Comparison of ENCODE assay signal across 24 mouse cellular contexts in the genomic region with DNA sequence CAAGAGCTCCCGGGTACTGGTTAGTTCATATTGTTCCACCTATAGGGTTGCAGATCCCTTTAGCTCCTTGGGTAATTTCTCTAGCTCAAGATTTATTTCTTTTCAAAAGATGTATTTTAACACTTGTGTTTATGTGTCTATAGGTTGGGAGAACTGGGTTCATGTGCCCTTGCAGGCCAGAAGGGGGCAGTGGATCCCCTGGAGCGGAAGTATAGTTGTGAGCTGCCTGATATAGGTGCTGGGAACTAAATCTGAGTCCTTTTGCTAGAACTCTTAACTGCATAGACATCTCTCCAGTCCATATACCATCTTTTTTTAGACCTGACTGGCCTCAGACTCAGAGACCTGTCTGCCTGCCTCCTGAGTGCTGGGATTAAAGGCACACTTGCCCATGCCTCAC. TPM values are rescaled to one million over a fixed set of nuclear protein-coding genes. Genes with fewer than 3 reads are reported as not detected.
DNase-seq lines count a peak whose midpoint lies in the region; ATAC-seq and TF ChIP-seq lines count a peak whose summit lies in the region.
"Had no signal": no experiment of that assay in that cellular context is flagged by ENCODE, and none has a peak within 500 bp of the region (broad histone marks: within the 10 kb centered on the region; RNA-seq: fewer than 3 reads in every experiment).

No protein-coding gene starts in this region.

- H3K4me1 ChIP-seq in heart, embryonic 12.5 days (replicated peaks): no peaks in the 10 kb centered on the region
- H3K4me1 ChIP-seq in liver, embryonic 14.5 days (replicated peaks; ENCODE audit: control insufficient read depth in 2 of 2, insufficient read depth in 2 of 2, low read length in 1 of 2): no peaks in the 10 kb centered on the region
- H3K4me1 ChIP-seq in liver, embryonic 12.5 days: no peaks in the 10 kb centered on the region
- H3K4me1 ChIP-seq in MEL (ENCODE audit: control insufficient read depth in 1 of 2, insufficient read depth in 2 of 2, low read length in 2 of 2): no peaks in the 10 kb centered on the region
- H3K4me1 ChIP-seq in small intestine, adult 2 months (ENCODE audit: control insufficient read depth, insufficient read depth, insufficient read length, low read length): no peaks in the 10 kb centered on the region
- H3K4me1 ChIP-seq: embryonic facial prominence, embryonic 12.5 days; limb, embryonic 12.5 days; midbrain, embryonic 12.5 days; neural tube, embryonic 12.5 days had no signal

- H3K79me2 ChIP-seq in MEL (ENCODE audit: control insufficient read depth, insufficient read depth, low read length, poor library complexity): no peaks in the 10 kb centered on the region

- no peaks in the 10 kb centered on the region for H3K9me3 ChIP-seq in heart, embryonic 12.5 days (replicated peaks)
- H3K9me3 ChIP-seq in liver, embryonic 14.5 days (ENCODE audit: control insufficient read depth, low read length): no peaks in the 10 kb centered on the region
- no peaks in the 10 kb centered on the region for H3K9me3 ChIP-seq in liver, embryonic 12.5 days (replicated peaks)
- H3K9me3 ChIP-seq in MEL (replicated peaks; ENCODE audit: insufficient read depth, low read length): no peaks in the 10 kb centered on the region
- H3K9me3 ChIP-seq: embryonic facial prominence, embryonic 12.5 days; hindbrain, embryonic 10.5 days; limb, embryonic 12.5 days; midbrain, embryonic 12.5 days; neural tube, embryonic 12.5 days had no signal

- peak; percentile 38 for TF ChIP-seq RAD21 in MEL (IDR thresholded peaks at IDR 0.05; ENCODE audit: low read depth, low read length)

- no peak for ATAC-seq in heart, embryonic 12.5 days (ENCODE audit: insufficient number of reproducible peaks, low FRiP score)
- ATAC-seq in liver, embryonic 14.5 days (ENCODE audit: insufficient read depth): no peak
- ATAC-seq in liver, embryonic 12.5 days: no peak
- ATAC-seq in erythroid progenitor cell, adult 5-6 weeks (replicated peaks; ENCODE audit: low FRiP score, poor library complexity, severe bottlenecking): no peak
- ATAC-seq: forebrain, embryonic 14.5 days; hindbrain, postnatal 0 days had no signal

- TF ChIP-seq EP300 in liver, embryonic 14.5 days (IDR thresholded peaks at IDR 0.05; ENCODE audit: low read depth): no peak
- no peak for TF ChIP-seq EP300 in MEL (IDR thresholded peaks at IDR 0.05; ENCODE audit: low read depth in 1 of 2, low read length in 2 of 2)

- no peak for TF ChIP-seq POLR2A in MEL (IDR thresholded peaks at IDR 0.05; ENCODE audit: control insufficient read depth in 1 of 2, insufficient read depth in 1 of 2, low read depth in 1 of 2, low read length in 2 of 2, poor library complexity in 1 of 2)
- no peak for TF ChIP-seq POLR2A in small intestine, adult 2 months (IDR thresholded peaks at IDR 0.05; ENCODE audit: low read depth, low read length)

- H3K27me3 ChIP-seq in heart, embryonic 12.5 days (replicated peaks): no peaks in the 10 kb centered on the region
- H3K27me3 ChIP-seq in liver, embryonic 14.5 days (ENCODE audit: control insufficient read depth, insufficient read depth, low read length): no peaks in the 10 kb centered on the region
- H3K27me3 ChIP-seq in liver, embryonic 12.5 days (replicated peaks): no peaks in the 10 kb centered on the region
- no peaks in the 10 kb centered on the region for H3K27me3 ChIP-seq in MEL (ENCODE audit: control insufficient read depth in 1 of 2, insufficient read depth in 2 of 2, low read length in 2 of 2)
- no peaks in the 10 kb centered on the region for H3K27me3 ChIP-seq in small intestine, adult 2 months (ENCODE audit: control insufficient read depth, insufficient read depth, low read length)
- H3K27me3 ChIP-seq: embryonic facial prominence, embryonic 12.5 days; limb, embryonic 12.5 days; midbrain, embryonic 12.5 days; neural tube, embryonic 12.5 days had no signal

- TF ChIP-seq CTCF in liver, embryonic 14.5 days (IDR thresholded peaks at IDR 0.05; ENCODE audit: low read depth): peak; percentile 28; the same call in 1 of the 2 replicates
- TF ChIP-seq CTCF in MEL (IDR thresholded peaks at IDR 0.05 in 2 of 3, conservative IDR thresholded peaks at IDR 0.05 in 1 of 3; ENCODE audit: control insufficient read depth in 1 of 3, insufficient read depth in 1 of 3, low read depth in 2 of 3, low read length in 3 of 3, poor library complexity in 1 of 3, severe bottlenecking in 1 of 3): peak; percentile 16 to 69 (median 51); a peak in 4 of 6 replicates
- TF ChIP-seq CTCF in small intestine, adult 2 months (IDR thresholded peaks at IDR 0.05; ENCODE audit: extremely low read depth, insufficient read length, insufficient replicate concordance, low read depth, low read length): 0 out of 2 replicates have a peak, but pooled peaks have one; percentile 8

- H3K4me3 ChIP-seq in heart, embryonic 12.5 days: no peak overlapping the region
- H3K4me3 ChIP-seq in liver, embryonic 14.5 days (ENCODE audit: insufficient read depth in 1 of 2, low read depth in 2 of 2, low read length in 2 of 2): no peak overlapping the region
- no peak overlapping the region for H3K4me3 ChIP-seq in liver, embryonic 12.5 days
- no peak overlapping the region for H3K4me3 ChIP-seq in MEL (ENCODE audit: control insufficient read depth in 1 of 2, insufficient read depth in 1 of 2, low read depth in 2 of 2, low read length in 2 of 2)
- H3K4me3 ChIP-seq in small intestine, adult 2 months (ENCODE audit: low read depth, low read length): no peak overlapping the region
- H3K4me3 ChIP-seq: embryonic facial prominence, embryonic 12.5 days; erythroblast, embryonic 14.5 days; hindbrain, embryonic 10.5 days; limb, embryonic 12.5 days; midbrain, embryonic 12.5 days; neural tube, embryonic 12.5 days had no signal

- no peak overlapping the region for H3K27ac ChIP-seq in heart, embryonic 12.5 days (ENCODE audit: poor library complexity, severe bottlenecking)
- no peak overlapping the region for H3K27ac ChIP-seq in liver, embryonic 14.5 days
- no peak overlapping the region for H3K27ac ChIP-seq in liver, embryonic 12.5 days
- no peak overlapping the region for H3K27ac ChIP-seq in MEL (ENCODE audit: control insufficient read depth, low read depth, low read length)
- no peak overlapping the region for H3K27ac ChIP-seq in small intestine, adult 2 months (ENCODE audit: insufficient read depth, low read depth, low read length)
- H3K27ac ChIP-seq: embryonic facial prominence, embryonic 12.5 days; hindbrain, embryonic 10.5 days; hindbrain, postnatal 0 days; limb, embryonic 12.5 days; macrophage; midbrain, embryonic 12.5 days; neural tube, embryonic 12.5 days had no signal

- H3K4me2 ChIP-seq in heart, embryonic 12.5 days: no peak overlapping the region
- no peak overlapping the region for H3K4me2 ChIP-seq in liver, embryonic 14.5 days (ENCODE audit: low read depth)
- no peak overlapping the region for H3K4me2 ChIP-seq in liver, embryonic 12.5 days
- H3K4me2 ChIP-seq: embryonic facial prominence, embryonic 12.5 days; limb, embryonic 12.5 days; midbrain, embryonic 12.5 days; neural tube, embryonic 12.5 days had no signal

- H3K36me3 ChIP-seq in heart, embryonic 12.5 days: peaks cover 13% of the 10 kb centered on the region
- H3K36me3 ChIP-seq in liver, embryonic 14.5 days (replicated peaks; ENCODE audit: control insufficient read depth, insufficient read depth, low read depth): peaks cover 7% of the 10 kb centered on the region
- H3K36me3 ChIP-seq in liver, embryonic 12.5 days: peaks cover 33% of the 10 kb centered on the region
- H3K36me3 ChIP-seq in MEL (ENCODE audit: control insufficient read depth in 1 of 2, insufficient read depth in 2 of 2, low read length in 2 of 2): peaks cover 0 to 8% of the 10 kb centered on the region in 2 experiments; a peak in 2 of 4 replicates
- H3K36me3 ChIP-seq in small intestine, adult 2 months (ENCODE audit: control insufficient read depth, insufficient read depth, low read length): peaks cover 9% of the 10 kb centered on the region
- H3K36me3 ChIP-seq: neural tube, embryonic 12.5 days had no signal

- no peak overlapping the region for H3K9ac ChIP-seq in heart, embryonic 12.5 days
- no peak overlapping the region for H3K9ac ChIP-seq in liver, embryonic 14.5 days (replicated peaks)
- no peak overlapping the region for H3K9ac ChIP-seq in liver, embryonic 12.5 days
- no peak overlapping the region for H3K9ac ChIP-seq in MEL (ENCODE audit: control insufficient read depth, low read depth, low read length, poor library complexity, severe bottlenecking)
- H3K9ac ChIP-seq: embryonic facial prominence, embryonic 12.5 days; limb, embryonic 12.5 days; midbrain, embryonic 12.5 days; neural tube, embryonic 12.5 days had no signal

- WGBS in heart, embryonic 12.5 days: 88% methylated on average over 2 of the region's 2 CpGs
- 96% methylated on average over 2 of the region's 2 CpGs for WGBS in liver, embryonic 14.5 days (ENCODE audit: insufficient replicate concordance)
- 95% methylated on average over 2 of the region's 2 CpGs for WGBS in liver, embryonic 12.5 days (ENCODE audit: insufficient replicate concordance)
- 100% methylated on average over 2 of the region's 2 CpGs for WGBS in small intestine, adult 2 months

- peak; percentile 50 for DNase-seq in heart, adult 11 months
- no peak for DNase-seq in liver, embryonic 14.5 days (ENCODE audit: low read depth in 3 of 3, low spot score in 3 of 3)
- peak; percentile 59 for DNase-seq in MEL (ENCODE audit: low read depth, low spot score)
- DNase-seq in thymus, postnatal 25 days: no peak
- DNase-seq: adrenal gland, adult 2 months; cerebellum, adult 9-10 months; gastrocnemius, postnatal 14 days; kidney, adult 9 months; kidney, postnatal 4 days; lung, adult 18-20 months; thymus, adult 18-20 months had no signal

TF ChIP-seq in MEL, 35 proteins besides CTCF, POLR2A, EP300 and RAD21:
- TF ChIP-seq SMC3 (IDR thresholded peaks at IDR 0.05; ENCODE audit: low read depth, low read length) (peak; percentile 44), NELFE (IDR thresholded peaks at IDR 0.05; ENCODE audit: low read depth, low read length) (no peak), MEF2A (IDR thresholded peaks at IDR 0.05; ENCODE audit: extremely low read depth, insufficient replicate concordance, low read depth, low read length, poor library complexity, severe bottlenecking) (no peak), TCF12 (IDR thresholded peaks at IDR 0.05; ENCODE audit: low read depth, low read length) (no peak)

RNA-seq across cellular contexts. Expression of a gene that starts 27.7 kb away (rescaled TPM):
- polyA plus RNA-seq in heart, embryonic 12.5 days (2016; fragmentation: Nextera tagmentation; extraction: Ambion mirVana): 405 and 431 TPM in 2 replicates
- 7.8 and 8.8 TPM in 2 replicates for polyA plus RNA-seq in liver, embryonic 14.5 days (2012; rRNA removed)
- 30.8 and 34.3 TPM in 2 replicates for polyA plus RNA-seq in liver, embryonic 14.5 days (2014; fragmentation: Nextera tagmentation; extraction: Ambion mirVana)
- polyA plus RNA-seq in liver, embryonic 12.5 days (2016; fragmentation: Nextera tagmentation; extraction: Ambion mirVana): 46.1 and 47.7 TPM in 2 replicates
- 5.3 and 5.7 TPM in 2 replicates for total RNA-seq in MEL (2012; rRNA removed)
- polyA plus RNA-seq in MEL (2012; ENCODE audit: insufficient read depth in 1 of 2, insufficient read length in 2 of 2, low read depth in 1 of 2, low replicate concordance in 2 of 2, missing spikeins in 1 of 2): 1 to 10 TPM in 1 of 2 experiments, not detected in 1; 8.8 TPM
- 0.75 and 0.85 TPM in 2 replicates for polyA plus RNA-seq in small intestine, adult 2 months (2012; rRNA removed)
- total RNA-seq in erythroid progenitor cell, adult 5-6 weeks (2015; ENCODE audit: low replicate concordance): 21.4 and 23.4 TPM in 2 replicates
- total RNA-seq in erythroid progenitor cell, adult 5-6 weeks (2017; ENCODE audit: low replicate concordance): 18.8 and 20.2 TPM in 2 replicates

Comparison
In these comparisons a context has a peak if more than half of its experiments do, and no peak if none do; other contexts are left out.
1. DNase-seq: peak in heart, adult 11 months (single experiment) and MEL (single experiment); none in liver, embryonic 14.5 days (0 of 3) and thymus, postnatal 25 days (single experiment).
2. Peak in every context shown above with its lines, with median percentiles within 50 percentile points of each other: CTCF ChIP-seq.